ENCODE assay signal across 25 mouse cellular contexts in the genomic region with DNA sequence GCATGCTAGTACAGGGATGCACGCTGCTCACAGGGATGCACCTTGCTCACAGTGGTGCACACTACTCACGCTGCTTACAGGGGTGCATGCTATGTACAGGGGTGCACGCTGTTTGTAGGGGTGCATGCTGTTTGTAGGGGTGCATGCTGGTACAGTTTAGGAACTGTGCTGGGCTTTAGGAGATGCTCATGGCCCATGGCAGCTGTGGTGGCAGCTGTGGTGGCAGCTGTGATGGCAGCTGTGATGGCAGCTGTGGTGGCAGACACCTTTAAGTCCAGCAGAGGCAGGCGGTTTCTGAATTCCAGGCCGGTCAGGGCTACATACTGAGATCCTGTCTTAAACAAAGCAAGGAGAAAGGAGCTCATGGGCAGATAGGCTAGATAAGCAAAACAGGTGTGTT. TPM values are rescaled to one million over a fixed set of nuclear protein-coding genes. Genes with fewer than 3 reads are reported as not detected.
DNase-seq lines count a peak whose midpoint lies in the region; ATAC-seq and TF ChIP-seq lines count a peak whose summit lies in the region.
"Had no signal": no experiment of that assay in that cellular context is flagged by ENCODE, and none has a peak within 500 bp of the region (broad histone marks: within the 10 kb centered on the region; RNA-seq: fewer than 3 reads in every experiment).

No protein-coding gene starts in this region.

- no peaks in the 10 kb centered on the region for H3K4me1 ChIP-seq in heart, embryonic 11.5 days (ENCODE audit: control insufficient read depth, insufficient read depth, low read length)
- peaks cover 3% of the 10 kb centered on the region; the same call in 1 of the 2 replicates for H3K4me1 ChIP-seq in megakaryocyte, embryonic 14.5 days

- no peak for TF ChIP-seq CTCF in C2C12 (IDR thresholded peaks at IDR 0.05; ENCODE audit: control insufficient read depth, insufficient read depth, insufficient read length)

- ATAC-seq in heart, embryonic 11.5 days (replicated peaks; ENCODE audit: insufficient number of reproducible peaks, low FRiP score, low TSS enrichment), result 0 out of 2 replicates have a peak, but pooled peaks have one; percentile 31
- ATAC-seq in megakaryocyte, adult 5-6 weeks (ENCODE audit: poor library complexity, severe bottlenecking), result no peak
- ATAC-seq: forebrain, embryonic 13.5 days; forebrain, embryonic 16.5 days; hindbrain, embryonic 16.5 days; Patski had no signal

- H3ac ChIP-seq in C2C12 (ENCODE audit: control insufficient read depth, insufficient read length, low read depth), result no peak overlapping the region

- no peak overlapping the region for H3K9ac ChIP-seq in heart, embryonic 11.5 days (ENCODE audit: low read depth, low read length)
- H3K9ac ChIP-seq: forebrain, embryonic 13.5 days; hindbrain, embryonic 13.5 days had no signal

- DNase-seq in heart, postnatal 36 days, result no peak
- DNase-seq in embryo, embryonic 11 days, result no peak
- DNase-seq: adrenal gland, postnatal 10 days; adrenal gland, postnatal 36 days; cerebellum, adult 11 months; cerebellum, adult 2 months; cerebellum, adult 9-11 months; cerebellum, postnatal 25 days; gastrocnemius, postnatal 10 days; gastrocnemius, postnatal 36 days; heart, adult 2 months had no signal

- no peak overlapping the region for H3K4me2 ChIP-seq in heart, embryonic 11.5 days
- H3K4me2 ChIP-seq: forebrain, embryonic 13.5 days; hindbrain, embryonic 13.5 days had no signal

- H3K9me3 ChIP-seq in heart, embryonic 11.5 days (replicated peaks; ENCODE audit: control insufficient read depth, low read length), result no peaks in the 10 kb centered on the region
- peaks cover 20% of the 10 kb centered on the region for H3K9me3 ChIP-seq in megakaryocyte, embryonic 14.5 days
- H3K9me3 ChIP-seq: forebrain, embryonic 13.5 days; heart, embryonic 10.5 days; hindbrain, embryonic 13.5 days had no signal

- H3K79me3 ChIP-seq in C2C12 (ENCODE audit: low read depth), result peaks cover 1% of the 10 kb centered on the region

- no peaks in the 10 kb centered on the region for H3K36me3 ChIP-seq in heart, embryonic 11.5 days (ENCODE audit: control insufficient read depth, insufficient read depth, low read length)
- no peaks in the 10 kb centered on the region for H3K36me3 ChIP-seq in megakaryocyte, embryonic 14.5 days (replicated peaks; ENCODE audit: low read length)
- H3K36me3 ChIP-seq in C2C12 (ENCODE audit: control insufficient read depth, insufficient read depth), result peaks cover 7% of the 10 kb centered on the region
- H3K36me3 ChIP-seq: G1E; heart, embryonic 10.5 days had no signal

- H3K4me3 ChIP-seq in heart, embryonic 11.5 days (ENCODE audit: low read depth, low read length), result no peak overlapping the region
- H3K4me3 ChIP-seq in megakaryocyte, embryonic 14.5 days (replicated peaks), result peak overlapping the region; percentile 81
- H3K4me3 ChIP-seq in C2C12 (ENCODE audit: insufficient read depth, poor library complexity, severe bottlenecking), result no peak overlapping the region
- H3K4me3 ChIP-seq: forebrain, embryonic 10.5 days; forebrain, embryonic 13.5 days; heart, adult 2 months; heart, embryonic 10.5 days; hindbrain, embryonic 10.5 days; hindbrain, embryonic 13.5 days had no signal

- peaks cover 6% of the 10 kb centered on the region for H3K79me2 ChIP-seq in C2C12 (ENCODE audit: control insufficient read depth, insufficient read depth)

- 93% methylated on average over 5 of the region's 5 CpGs for WGBS in heart, embryonic 11.5 days (ENCODE audit: insufficient replicate concordance)

- peaks cover 55% of the 10 kb centered on the region for H3K27me3 ChIP-seq in heart, embryonic 11.5 days (ENCODE audit: control insufficient read depth, insufficient read depth, low read length)
- H3K27me3 ChIP-seq in megakaryocyte, embryonic 14.5 days (replicated peaks), result peaks cover 68% of the 10 kb centered on the region
- no peaks in the 10 kb centered on the region for H3K27me3 ChIP-seq in C2C12 (ENCODE audit: control insufficient read depth, insufficient read depth, insufficient read length)
- H3K27me3 ChIP-seq: CH12.LX; forebrain, embryonic 13.5 days; hindbrain, embryonic 13.5 days; Patski had no signal

- intact Hi-C loops in heart, postnatal 36 days (cut with DNase I), result loop anchor here (10.0 kb wide), 1 partner anchor 414 kb away; no protein-coding TSS in a partner anchor

- H3K27ac ChIP-seq in heart, embryonic 11.5 days (ENCODE audit: low read depth, low read length), result no peak overlapping the region
- H3K27ac ChIP-seq: forebrain, embryonic 10.5 days; forebrain, embryonic 13.5 days; heart, adult 2 months; heart, embryonic 10.5 days; hindbrain, embryonic 10.5 days; hindbrain, embryonic 13.5 days had no signal

TF ChIP-seq in C2C12, 6 proteins besides CTCF, POLR2A, EP300 and RAD21:
- TF ChIP-seq FOSL1 (IDR thresholded peaks at IDR 0.05; ENCODE audit: insufficient read depth, low read length, poor library complexity, severe bottlenecking) (no peak), MAX (IDR thresholded peaks at IDR 0.05) (no peak), MYOD1 (IDR thresholded peaks at IDR 0.05; ENCODE audit: control insufficient read depth, insufficient read length, low read depth) (peak; percentile 63), USF1 (IDR thresholded peaks at IDR 0.05; ENCODE audit: low read depth) (no peak)

RNA-seq across cellular contexts. Expression of gene Slc4a8, which starts 8.8 kb away (rescaled TPM):
- polyA plus RNA-seq in heart, embryonic 11.5 days (2014; fragmentation: Nextera tagmentation; extraction: Ambion mirVana), result 1.9 and 2.0 TPM in 2 replicates
- total RNA-seq in heart, postnatal 36 days (2021), result 1 to 10 TPM; 2.3 to 2.7 TPM
- 0.02 TPM in 1 of 2 replicates, not detected in the other for polyA plus RNA-seq in megakaryocyte, embryonic 14.5 days (2012; ENCODE audit: insufficient read depth, low replicate concordance)
- 0.16 and 4.0 TPM in 2 replicates for total RNA-seq in megakaryocyte, adult 5-6 weeks (2015)
- 1.8 and 2.3 TPM in 2 replicates for total RNA-seq in megakaryocyte, adult 5-6 weeks (2017)
- 11.9 TPM for polyA plus RNA-seq in C2C12 (2012; fragmentation: generic; extraction: Trizol)
- polyA plus RNA-seq: G1E had no signal

RNA-seq across cellular contexts. Expression of gene Galnt6, which starts 41.2 kb away (rescaled TPM):
- 0.11 and 0.17 TPM in 2 replicates for polyA plus RNA-seq in heart, embryonic 11.5 days (2014; fragmentation: Nextera tagmentation; extraction: Ambion mirVana)
- total RNA-seq in heart, postnatal 36 days (2021), result under 1 TPM; 0.72 to 0.98 TPM
- polyA plus RNA-seq in megakaryocyte, embryonic 14.5 days (2012; ENCODE audit: insufficient read depth, low replicate concordance), result 2.3 TPM in 1 of 2 replicates, not detected in the other
- total RNA-seq in megakaryocyte, adult 5-6 weeks (2015), result 3.6 and 4.2 TPM in 2 replicates
- 9.6 and 11.4 TPM in 2 replicates for total RNA-seq in megakaryocyte, adult 5-6 weeks (2017)
- 0.29 TPM for polyA plus RNA-seq in C2C12 (2012; fragmentation: generic; extraction: Trizol)
- polyA plus RNA-seq: forebrain, embryonic 10.5 days had no signal
